Mouse (Mus musculus) heart, postnatal 14 days (tissue): ENCODE measurements at regions not wholly inside any gene's neighbourhood (a gene's known extent, or its start where the extent isn't known, plus 50 kb on each side); places are given as distances from the start of the nearest gene placed in this dataset.

Experiments
- DNase-seq, 2 experiments: peaks; one replicate each; pipeline ENCODE4 v3.0.0; 2021 to 2022
- intact Hi-C: fragments of 180-260 bp; cut with DNase I; formaldehyde crosslinking; loops from one replicate; pipeline ENCODE4 v1.15.1; 2025

GRCm38 (mm10) chr1:71913221-71913620 is 260.2 kb upstream of the Fn1 start:
- no peak for DNase-seq
- intact Hi-C loops: no loop called here

GRCm38 (mm10) chr1:71912441-71912840 is 259.4 kb upstream of the Fn1 start:
- intact Hi-C loops: no loop called here

GRCm38 (mm10) chr1:71910125-71910524 is 257.1 kb upstream of the Fn1 start:
- no peak for DNase-seq
- intact Hi-C loops: no loop called here

More at GRCm38 (mm10) chr1:71912441-71912840, 259.4 kb upstream of the Fn1 start:
- no peak for DNase-seq

- no peak for DNase-seq
- intact Hi-C loops: no loop called here
Observed at GRCm38 (mm10) chr1:71909508-71910124, 256.6 kb upstream of the Fn1 start.

GRCm38 (mm10) chr1:71904376-71904948 is 251.5 kb upstream of the Fn1 start:
- DNase-seq: no peak
- intact Hi-C loops: no loop called here

- intact Hi-C loops: no loop called here
Observed at GRCm38 (mm10) chr1:71900106-71901074, 247.4 kb upstream of the Fn1 start.

GRCm38 (mm10) chr1:71899128-71899527 is 246.1 kb upstream of the Fn1 start:
- intact Hi-C loops: no loop called here
- no peak for DNase-seq

More at GRCm38 (mm10) chr1:71900106-71901074, 247.4 kb upstream of the Fn1 start:
- no peak for DNase-seq

- DNase-seq: no peak
- intact Hi-C loops: no loop called here
Observed at GRCm38 (mm10) chr1:71898198-71898597, 245.2 kb upstream of the Fn1 start.

- DNase-seq: peak in 1 of 2 experiments; percentile 31
Observed at GRCm38 (mm10) chr1:71897464-71898051, 244.6 kb upstream of the Fn1 start.

GRCm38 (mm10) chr1:71896141-71896725 is 243.2 kb upstream of the Fn1 start:
- DNase-seq: peak in 1 of 2 experiments; percentile 6
- intact Hi-C loops: no loop called here

More at GRCm38 (mm10) chr1:71897464-71898051, 244.6 kb upstream of the Fn1 start:
- intact Hi-C loops: no loop called here

GRCm38 (mm10) chr1:71893636-71894035 is 240.6 kb upstream of the Fn1 start:
- intact Hi-C loops: no loop called here
- peak in 1 of 2 experiments; percentile 25 for DNase-seq

- intact Hi-C loops: no loop called here
- peak in 1 of 2 experiments; percentile 11 for DNase-seq
Observed at GRCm38 (mm10) chr1:71887809-71888208, 234.8 kb upstream of the Fn1 start.

- DNase-seq: no peak
- intact Hi-C loops: no loop called here
Observed at GRCm38 (mm10) chr1:71886903-71887302, 233.9 kb upstream of the Fn1 start.

- DNase-seq: no peak
- intact Hi-C loops: no loop called here
Observed at GRCm38 (mm10) chr1:71886233-71886632, 233.2 kb upstream of the Fn1 start.

GRCm38 (mm10) chr1:71881851-71882250 is 228.9 kb upstream of the Fn1 start:
- intact Hi-C loops: no loop called here
- no peak for DNase-seq

GRCm38 (mm10) chr1:71881191-71881590 is 228.2 kb upstream of the Fn1 start:
- DNase-seq: no peak
- intact Hi-C loops: no loop called here

- DNase-seq: no peak
- intact Hi-C loops: no loop called here
Observed at GRCm38 (mm10) chr1:71880480-71880879, 227.5 kb upstream of the Fn1 start.

GRCm38 (mm10) chr1:71876712-71877401 is 223.9 kb upstream of the Fn1 start:
- intact Hi-C loops: no loop called here
- DNase-seq: no peak

GRCm38 (mm10) chr1:71874037-71874436 is 221.0 kb upstream of the Fn1 start:
- intact Hi-C loops: no loop called here
- no peak for DNase-seq

- DNase-seq: no peak
- intact Hi-C loops: no loop called here
Observed at GRCm38 (mm10) chr1:71865670-71866069, 212.7 kb upstream of the Fn1 start.
